Mouse (Mus musculus) liver, adult 2 months (tissue): ENCODE results near the gene Fth1. TPM values are rescaled to one million over a fixed set of nuclear protein-coding genes. Genes with fewer than 3 reads are reported as not detected.

Source experiments
- DNase-seq: peaks from one replicate; pipeline ENCODE4 v3.0.0-alpha.2; 2011; ENCODE audit warnings: low read depth, low spot score; ENCODE audit errors: extremely low read depth
- H3K27ac ChIP-seq: fragments of 200-500 bp; replicated peaks from 2 replicates; pipeline ENCODE4 v1.5.1; 2012; ENCODE audit warnings: low read depth, mild to moderate bottlenecking, control low read depth, inconsistent platforms, low read length; ENCODE audit not compliant: insufficient read depth
- H3K27me3 ChIP-seq: fragments of 200-500 bp; 2 replicates; pipeline ENCODE4 v1.6.1; 2012; ENCODE audit warnings: mild to moderate bottlenecking, moderate library complexity, low read length, inconsistent platforms; ENCODE audit not compliant: control insufficient read depth, insufficient read depth
- H3K36me3 ChIP-seq: fragments of 200-500 bp; 2 replicates; pipeline ENCODE4 v1.6.1; 2012; ENCODE audit warnings: low read length, inconsistent platforms; ENCODE audit not compliant: control insufficient read depth, insufficient read depth
- H3K4me1 ChIP-seq: fragments of 200-500 bp; 2 replicates; pipeline ENCODE4 v1.6.1; 2011; ENCODE audit warnings: low read length; ENCODE audit not compliant: control insufficient read depth, insufficient read depth
- H3K4me3 ChIP-seq: fragments of 200-500 bp; 2 replicates; pipeline ENCODE4 v1.5.1; 2011; ENCODE audit warnings: low read depth, mild to moderate bottlenecking, control low read depth, low read length, moderate library complexity; ENCODE audit not compliant: insufficient read depth
- H3K79me2 ChIP-seq: fragments of 200-500 bp; 2 replicates; pipeline ENCODE4 v1.6.1; 2012; ENCODE audit warnings: inconsistent platforms, mild to moderate bottlenecking, low read length, moderate library complexity; ENCODE audit not compliant: control insufficient read depth, insufficient read depth
- H3K9ac ChIP-seq: fragments of 200-500 bp; 2 replicates; pipeline ENCODE4 v1.6.1; 2012; ENCODE audit warnings: low read depth, mild to moderate bottlenecking, control low read depth, inconsistent platforms, low read length
- CTCF ChIP-seq: fragments of 200-500 bp; IDR thresholded peaks from 2 replicates; pipeline ENCODE4 v1.5.1; 2011; ENCODE audit warnings: low read depth, low read length, control low read depth
- POLR2A ChIP-seq: fragments of 200-500 bp; IDR thresholded peaks from 2 replicates; pipeline ENCODE4 v1.6.1; 2011; ENCODE audit warnings: low read length, control low read depth; ENCODE audit not compliant: insufficient read depth; ENCODE audit errors: extremely low read depth
- WGBS: fragments of 180-500 bp; shearing (Covaris S2); methylation state at CpG from one replicate; pipeline ENCODE4 v1.1.7; 2018; 5-methylcytosine and 5-hydroxymethylcytosine counted together
- polyA plus RNA-seq: library from polyadenylated mRNA; depleted of rRNA; stranded (reverse); fragments of >200 nt; gene quantifications from 2 replicates; pipeline ENCODE4 v1.2.3, GENCODE M21; 2012
- total RNA-seq: library from RNA; depleted of rRNA; stranded (reverse); fragments of >200 nt; gene quantifications from 2 replicates; pipeline ENCODE4 v1.2.3, GENCODE M21; 2014

Gene Fth1
- total and polyA plus RNA-seq, 2 experiments, result 1,154 to 7,340 TPM

DNA sequence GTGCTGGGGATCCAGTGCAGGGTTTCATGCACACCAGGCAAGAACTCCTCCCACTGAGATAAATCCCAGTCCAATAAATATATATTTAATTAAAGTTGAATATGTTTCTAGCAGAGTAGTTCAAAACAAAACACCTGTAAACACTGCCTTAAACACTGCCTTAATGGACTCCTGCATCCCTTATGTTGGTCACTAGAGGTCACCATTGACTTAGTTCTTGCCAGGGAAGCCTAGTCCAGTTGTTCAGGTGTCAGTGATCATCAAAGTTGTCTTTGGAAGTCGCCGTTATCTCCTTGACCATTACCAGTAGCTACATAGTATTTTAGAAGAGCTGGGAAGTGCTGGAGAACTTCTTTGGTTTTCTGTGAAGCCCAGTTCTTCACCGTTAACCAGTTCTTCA lies 19.9 kb downstream of the Fth1 start:
- peaks cover 8% of the 10 kb centered on the region for H3K4me1 ChIP-seq
- 20% methylated on average over 3 of the region's 3 CpGs for WGBS
- TF ChIP-seq POLR2A (no peak), CTCF (peak; percentile 76)
- H3K4me3 ChIP-seq, result no peak overlapping the region
- H3K9ac ChIP-seq, result no peak overlapping the region
- no peaks in the 10 kb centered on the region for H3K36me3 ChIP-seq
- no peaks in the 10 kb centered on the region for H3K27me3 ChIP-seq
- DNase-seq, result peak; percentile 63
- H3K79me2 ChIP-seq, result no peaks in the 10 kb centered on the region
- H3K27ac ChIP-seq, result no peak overlapping the region

DNA sequence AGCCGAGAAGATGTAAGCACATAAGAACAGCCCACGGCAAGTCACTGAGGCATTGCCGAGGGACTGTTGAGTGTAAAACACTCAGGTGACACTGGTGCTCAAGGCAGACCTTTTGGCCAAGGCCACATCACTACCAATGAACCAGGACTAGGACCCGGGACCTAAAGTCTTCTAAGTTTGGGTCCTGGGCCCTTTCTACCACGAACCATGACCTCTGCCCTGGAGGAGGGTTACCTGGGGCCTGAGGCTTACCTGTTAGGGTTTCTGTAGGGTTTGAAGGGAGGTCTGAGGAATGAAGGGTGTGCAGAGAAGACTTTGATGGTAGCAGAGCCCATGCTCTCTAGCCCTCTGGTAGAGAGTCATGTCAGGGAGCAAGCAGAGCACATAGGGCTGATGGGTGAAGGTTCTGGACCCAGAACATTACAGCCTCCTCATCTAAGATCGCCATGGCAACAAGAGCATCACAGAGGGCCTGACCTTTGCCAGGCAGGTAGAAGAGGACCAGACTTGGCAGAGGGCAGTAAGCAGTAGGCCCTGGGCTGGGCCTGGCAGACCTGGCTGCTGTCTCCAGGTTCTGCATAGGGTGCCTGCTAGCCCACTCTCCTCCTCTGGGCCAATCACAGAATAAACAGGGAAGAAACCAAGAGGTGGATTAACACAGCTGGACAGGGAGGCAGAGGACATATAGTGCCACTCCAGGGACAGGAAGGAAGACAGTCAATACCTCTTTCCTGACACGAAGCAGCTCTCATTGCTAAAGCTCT lies 21.0 kb downstream of the Fth1 start, which contains the start of the genes Best1 and Rab3il1:
Best1 (minus strand) TSS at position 428 of the 764 bp plus-strand sequence.
Rab3il1 (plus strand) TSS at position 464 of the 764 bp plus-strand sequence.
- Histone ChIP-seq H3K9ac (no peak within 1 kb of the TSS), H3K36me3 (no peaks in the 10 kb centered on the region), H3K4me3 (no peak within 1 kb of the TSS), H3K27me3 (no peaks in the 10 kb centered on the region), H3K4me1 (peaks cover 8% of the 10 kb centered on the region), H3K79me2 (no peaks in the 10 kb centered on the region), H3K27ac (no peak within 1 kb of the TSS)
- TF ChIP-seq CTCF, result no peak
- TF ChIP-seq POLR2A, result no peak
- 81% methylated on average over 7 of the region's 7 CpGs for WGBS
- DNase-seq, result no peak

DNA sequence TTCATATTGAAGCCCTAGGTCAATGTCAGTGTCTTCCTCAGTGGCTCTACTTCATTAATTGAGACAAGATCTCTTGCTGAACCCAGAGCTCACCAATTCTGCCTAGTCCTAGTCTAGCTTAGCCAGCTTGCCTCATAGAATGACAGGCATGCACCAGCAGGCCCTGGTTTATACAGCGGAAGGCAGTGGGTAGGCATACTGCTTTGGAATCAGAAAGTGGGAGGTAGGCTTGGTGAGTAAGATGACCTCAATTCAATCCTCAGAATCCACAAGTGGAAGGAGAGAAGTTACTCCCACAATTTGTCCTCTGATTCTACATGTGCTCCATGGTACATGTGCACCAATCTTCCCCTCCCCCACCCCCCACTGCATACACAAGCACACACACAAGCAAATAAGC lies 23.3 kb downstream of the Fth1 start:
- no peak for DNase-seq
- 97% methylated on average over 1 of the region's 1 CpGs for WGBS
- TF ChIP-seq CTCF, result no peak
- no peak for TF ChIP-seq POLR2A
- Histone ChIP-seq H3K27me3 (no peaks in the 10 kb centered on the region), H3K27ac (no peak overlapping the region), H3K4me1 (peaks cover 8% of the 10 kb centered on the region), H3K9ac (no peak overlapping the region), H3K4me3 (no peak overlapping the region), H3K36me3 (no peaks in the 10 kb centered on the region), H3K79me2 (no peaks in the 10 kb centered on the region)

DNA sequence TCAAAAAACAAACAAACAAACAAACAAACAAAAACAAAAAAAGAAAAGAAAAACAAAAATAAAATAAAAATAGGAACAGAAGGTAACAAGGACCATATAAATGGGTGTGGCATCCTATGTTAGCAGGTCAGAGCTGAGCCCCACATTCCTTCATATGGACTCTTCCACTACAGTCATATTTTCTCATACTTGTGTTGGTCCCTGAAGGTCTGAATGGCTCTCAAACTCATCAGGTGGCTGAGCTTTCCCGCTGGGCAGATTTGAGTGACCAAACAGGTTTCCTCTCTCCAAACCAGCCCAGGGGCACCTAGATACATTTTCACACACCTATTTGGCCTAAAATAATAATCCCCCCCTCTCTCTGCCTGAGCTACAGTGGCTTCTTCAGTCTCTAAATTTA lies 31.0 kb downstream of the Fth1 start:
- H3K79me2 ChIP-seq, result no peaks in the 10 kb centered on the region
- H3K36me3 ChIP-seq, result no peaks in the 10 kb centered on the region
- H3K27me3 ChIP-seq, result no peaks in the 10 kb centered on the region
- 80% methylated on average over 1 of the region's 1 CpGs for WGBS
- H3K4me1 ChIP-seq, result no peaks in the 10 kb centered on the region; the same call in 1 of the 2 replicates
- DNase-seq, result no peak
- H3K27ac ChIP-seq, result no peak overlapping the region
- TF ChIP-seq POLR2A (no peak), CTCF (no peak)
- H3K9ac ChIP-seq, result no peak overlapping the region
- H3K4me3 ChIP-seq, result no peak overlapping the region

DNA sequence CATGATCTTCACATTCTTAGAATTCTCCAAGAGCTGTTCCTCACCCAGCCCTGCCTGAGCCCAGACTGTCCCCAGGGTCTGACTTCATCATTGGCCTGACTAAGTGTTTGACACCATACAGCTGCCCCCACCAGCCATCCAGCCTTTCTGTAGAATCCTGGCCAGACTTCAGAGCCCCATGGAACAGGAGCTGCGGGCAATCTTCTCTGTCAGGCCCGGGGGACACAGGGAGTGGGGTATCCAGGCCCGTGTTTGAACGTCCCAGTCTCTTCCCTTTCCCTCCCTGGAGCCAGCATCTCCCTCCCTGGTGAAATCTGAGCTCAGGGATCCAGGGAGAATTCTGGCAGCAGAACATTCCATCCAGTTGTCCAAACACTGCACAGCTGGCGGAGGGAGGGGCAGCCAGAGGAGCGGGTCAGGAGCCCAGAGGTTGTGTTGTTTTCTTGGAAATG lies 32.5 kb downstream of the Fth1 start:
- H3K9ac ChIP-seq, result no peak overlapping the region
- H3K4me3 ChIP-seq, result no peak overlapping the region
- no peaks in the 10 kb centered on the region for H3K27me3 ChIP-seq
- TF ChIP-seq POLR2A, result no peak
- no peak for TF ChIP-seq CTCF
- H3K4me1 ChIP-seq, result peaks cover 2% of the 10 kb centered on the region
- H3K27ac ChIP-seq, result peak overlapping the region; percentile 7; the same call in 1 of the 2 replicates
- 30% methylated on average over 6 of the region's 6 CpGs for WGBS
- DNase-seq, result no peak
- H3K36me3 ChIP-seq, result no peaks in the 10 kb centered on the region
- H3K79me2 ChIP-seq, result no peaks in the 10 kb centered on the region

DNA sequence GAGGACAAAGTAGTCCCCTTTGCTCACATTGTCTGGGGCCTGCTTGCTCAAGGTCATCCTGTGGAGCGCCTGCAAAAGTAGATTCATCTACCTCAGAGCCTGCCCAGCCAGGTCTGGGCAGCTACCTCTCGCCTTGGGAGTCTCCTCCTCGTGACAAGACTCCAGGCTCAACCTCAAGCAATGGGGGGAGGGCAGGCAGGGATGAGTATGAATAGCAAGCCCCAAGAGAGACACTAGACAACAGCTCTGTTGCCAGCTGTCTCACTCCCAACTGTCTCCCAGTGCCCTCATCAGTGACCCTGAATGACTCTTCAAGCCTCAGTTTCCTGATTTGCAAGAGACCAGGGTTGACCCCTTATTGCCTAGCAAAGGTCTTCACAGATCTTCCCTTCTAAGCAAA lies 33.0 kb downstream of the Fth1 start:
- Histone ChIP-seq H3K79me2 (no peaks in the 10 kb centered on the region), H3K27ac (peak overlapping the region; percentile 6), H3K4me1 (peaks cover 2% of the 10 kb centered on the region), H3K9ac (no peak overlapping the region), H3K36me3 (no peaks in the 10 kb centered on the region), H3K4me3 (no peak overlapping the region), H3K27me3 (no peaks in the 10 kb centered on the region)
- DNase-seq, result no peak
- 68% methylated on average over 3 of the region's 3 CpGs for WGBS
- TF ChIP-seq CTCF (no peak), POLR2A (no peak)
